Mouse (Mus musculus) layer of hippocampus, postnatal 25 days (tissue): ENCODE measurements around the gene Trappc3. TPM values are rescaled to one million over a fixed set of nuclear protein-coding genes. Genes with fewer than 3 reads are reported as not detected.

ENCODE experiments used
- DNase-seq, 2 experiments: peaks; one replicate each; pipeline ENCODE4 v3.0.0; 2022; ENCODE audit warnings: mixed read lengths in 2 of 2, low spot score in 1 of 2; ENCODE audit errors: extremely low spot score in 1 of 2
- total RNA-seq, 2 experiments: library from RNA; stranded (reverse); gene quantifications; 2 replicates each; pipeline ENCODE4 v1.2.3; 2021

Trappc3 gene
- total RNA-seq, 2 experiments from 2014 or later: 84.7 to 84.9 TPM

DNA sequence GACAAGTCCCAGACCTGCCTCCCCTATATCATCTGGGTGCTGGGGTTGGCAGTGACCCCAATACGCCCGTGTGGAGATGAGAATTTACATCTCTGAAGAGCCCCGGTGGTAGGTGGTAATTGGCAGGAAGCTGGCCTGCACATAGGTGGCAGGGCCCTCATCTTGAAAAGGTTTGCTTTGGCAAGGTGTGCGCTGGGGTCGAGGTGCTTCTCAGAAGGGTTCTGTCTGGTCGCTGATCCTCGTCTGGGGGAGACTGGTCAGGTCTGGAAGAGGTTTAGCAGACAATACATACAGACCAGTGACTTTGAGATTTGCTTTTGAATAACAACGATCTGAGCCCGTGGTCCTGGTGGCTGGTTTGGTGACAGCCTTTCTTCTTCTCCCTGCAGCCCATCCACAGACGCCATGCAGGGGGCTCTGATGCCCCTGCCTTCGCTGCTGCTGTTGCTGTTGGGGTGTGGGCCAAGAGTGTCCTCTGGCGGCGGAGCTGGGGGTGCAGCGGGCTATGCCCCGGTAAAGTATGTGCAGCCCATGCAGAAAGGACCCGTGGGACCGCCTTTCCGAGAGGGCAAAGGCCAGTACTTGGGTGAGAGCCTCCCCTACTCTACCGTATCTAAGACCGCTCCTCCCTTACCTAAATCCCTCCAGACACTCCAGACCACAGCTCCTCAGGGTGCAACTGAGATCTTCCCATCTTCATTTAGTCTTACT lies 47.2 kb downstream of the Trappc3 start:
- DNase-seq: peak in 1 of 2 experiments; percentile 39

DNA sequence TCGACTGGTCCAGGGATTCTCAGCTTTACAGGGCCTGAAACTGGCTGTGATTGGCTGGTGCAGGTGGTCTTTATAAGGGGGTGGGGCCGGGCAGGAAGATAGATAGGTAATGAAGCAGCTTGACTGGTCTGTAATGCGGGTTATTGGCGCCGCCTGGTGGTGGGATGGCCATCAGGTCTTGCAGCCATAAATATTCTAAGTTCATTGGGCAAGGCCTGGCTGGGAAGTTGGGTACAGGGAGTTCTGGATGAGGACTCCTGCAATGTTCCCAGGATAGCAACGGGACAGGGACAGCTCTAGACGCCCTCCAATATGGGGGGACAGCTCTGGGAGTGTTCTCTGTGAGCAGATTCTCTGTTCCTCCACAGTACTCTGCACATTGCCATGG lies 47.8 kb downstream of the Trappc3 start:
- peak; percentile 90 to 98 for DNase-seq

DNA sequence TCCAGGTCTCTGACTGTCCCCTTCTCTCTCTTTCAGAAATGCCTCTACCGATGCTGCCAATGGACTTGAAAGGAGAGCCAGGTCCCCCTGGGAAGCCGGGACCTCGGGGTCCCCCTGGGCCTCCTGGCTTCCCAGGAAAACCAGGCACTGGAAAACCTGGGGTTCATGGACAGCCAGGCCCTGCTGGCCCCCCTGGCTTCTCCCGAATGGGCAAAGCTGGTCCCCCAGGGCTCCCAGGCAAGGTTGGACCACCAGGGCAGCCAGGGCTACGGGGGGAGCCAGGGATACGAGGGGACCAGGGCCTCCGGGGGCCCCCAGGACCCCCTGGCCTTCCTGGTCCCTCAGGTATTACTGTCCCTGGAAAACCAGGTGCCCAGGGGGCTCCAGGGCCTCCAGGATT lies 48.2 kb downstream of the Trappc3 start:
- no peak for DNase-seq

DNA sequence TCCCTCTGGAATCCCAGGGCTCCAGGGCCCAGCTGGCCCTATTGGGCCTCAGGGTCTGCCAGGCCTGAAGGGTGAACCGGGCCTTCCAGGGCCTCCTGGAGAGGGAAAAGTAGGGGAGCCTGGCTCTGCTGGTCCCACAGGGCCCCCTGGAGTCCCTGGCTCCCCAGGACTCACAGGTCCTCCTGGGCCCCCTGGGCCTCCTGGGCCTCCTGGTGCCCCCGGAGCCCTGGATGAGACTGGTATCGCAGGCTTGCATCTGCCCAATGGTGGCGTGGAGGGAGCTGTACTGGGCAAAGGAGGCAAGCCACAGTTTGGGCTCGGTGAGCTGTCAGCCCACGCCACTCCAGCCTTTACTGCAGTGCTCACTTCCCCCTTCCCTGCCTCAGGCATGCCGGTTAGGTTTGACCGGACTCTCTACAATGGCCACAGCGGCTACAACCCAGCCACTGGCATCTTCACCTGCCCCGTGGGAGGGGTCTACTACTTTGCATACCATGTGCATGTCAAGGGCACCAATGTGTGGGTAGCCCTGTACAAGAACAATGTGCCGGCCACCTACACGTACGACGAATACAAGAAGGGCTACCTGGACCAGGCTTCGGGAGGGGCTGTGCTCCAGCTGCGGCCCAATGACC lies 49.6 kb downstream of the Trappc3 start:
- no peak for DNase-seq

DNA sequence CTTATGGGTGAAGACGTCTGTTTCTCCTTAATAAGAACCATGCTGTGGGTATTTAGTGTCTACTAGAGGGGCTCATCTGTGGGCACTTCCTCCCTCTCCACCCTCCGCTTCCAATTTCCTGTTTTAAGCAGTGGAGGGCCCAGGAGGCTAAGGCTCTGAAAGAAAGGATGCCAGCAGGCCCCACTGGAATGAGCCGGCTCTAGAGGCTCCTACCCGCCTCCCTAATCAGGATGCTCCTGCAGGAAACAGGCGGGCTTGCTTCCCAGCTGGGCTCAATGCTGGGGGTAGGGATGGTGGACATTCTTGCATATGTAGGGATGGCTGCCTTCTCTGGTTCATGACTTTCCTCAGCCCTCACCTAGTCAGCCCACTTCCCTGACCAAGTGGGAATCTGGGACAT lies 51.1 kb downstream of the Trappc3 start:
- no peak for DNase-seq

DNA sequence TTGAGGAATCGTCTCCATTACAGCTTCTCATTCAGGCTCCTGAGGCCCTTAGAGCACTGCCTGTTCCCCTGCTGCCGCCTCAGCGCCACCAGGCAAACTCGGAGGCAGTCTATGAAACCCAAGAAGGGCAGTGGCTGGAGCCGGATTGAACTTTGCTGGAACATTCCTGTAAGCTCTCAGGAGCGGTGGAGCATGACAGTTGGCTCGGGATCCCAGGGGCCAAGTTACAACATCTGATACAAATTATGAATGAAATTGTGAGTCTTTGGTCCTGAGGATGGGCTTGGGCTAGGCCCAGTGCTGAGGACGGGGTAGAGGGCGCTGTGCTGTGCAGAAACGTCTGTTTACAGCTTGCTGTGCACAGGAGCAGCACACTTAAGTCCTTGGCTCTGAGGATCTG lies 52.3 kb downstream of the Trappc3 start:
- no peak for DNase-seq

DNA sequence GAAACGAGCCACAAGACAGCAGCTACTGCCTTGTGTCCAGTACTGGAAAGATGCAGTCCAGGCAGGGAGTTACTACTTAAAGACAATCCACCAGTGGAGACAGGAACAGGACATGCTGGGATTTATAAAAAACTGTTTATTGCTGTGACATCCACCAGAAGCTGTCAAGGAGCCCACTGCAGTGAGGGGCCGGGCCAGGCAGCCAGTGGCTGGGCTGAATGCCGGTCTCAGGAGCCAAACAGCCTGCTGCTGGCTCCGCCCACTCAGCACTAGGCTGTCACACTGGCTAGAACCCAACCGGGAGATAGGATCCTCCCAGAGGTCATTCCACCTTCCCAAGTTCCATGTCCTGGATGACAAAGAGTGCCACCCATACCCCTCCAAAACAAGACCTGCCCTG lies 53.8 kb downstream of the Trappc3 start:
- DNase-seq: no peak

DNA sequence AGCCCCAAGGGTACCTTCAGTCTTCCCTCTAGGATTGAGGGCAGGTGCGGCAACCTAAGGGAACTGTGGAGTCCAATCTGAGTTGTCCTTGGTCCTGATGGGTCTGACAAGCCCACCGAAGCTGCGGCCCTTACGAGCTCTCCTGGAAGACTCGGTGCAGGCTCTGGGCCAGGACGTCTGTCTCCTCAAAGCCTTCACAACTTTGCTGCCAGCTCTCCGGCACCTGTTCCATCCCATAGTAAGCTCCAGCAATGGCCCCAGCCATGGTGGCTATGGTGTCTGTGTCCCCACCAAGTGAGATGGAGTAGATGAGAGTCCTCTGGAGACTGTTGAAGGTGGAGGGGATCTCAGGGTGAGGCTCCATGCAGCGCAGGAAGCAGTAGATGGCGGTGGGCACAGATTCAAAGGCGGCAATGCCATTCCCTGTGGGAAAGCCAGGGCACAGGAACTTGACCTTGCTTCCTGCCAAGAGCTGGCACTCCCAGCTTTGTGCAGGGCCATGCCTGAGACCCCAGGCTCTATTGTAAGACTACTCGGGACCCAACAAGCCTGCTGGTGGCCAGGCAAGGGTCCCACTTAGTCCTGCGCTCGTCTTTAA lies 54.4 kb downstream of the Trappc3 start:
- DNase-seq: no peak

DNA sequence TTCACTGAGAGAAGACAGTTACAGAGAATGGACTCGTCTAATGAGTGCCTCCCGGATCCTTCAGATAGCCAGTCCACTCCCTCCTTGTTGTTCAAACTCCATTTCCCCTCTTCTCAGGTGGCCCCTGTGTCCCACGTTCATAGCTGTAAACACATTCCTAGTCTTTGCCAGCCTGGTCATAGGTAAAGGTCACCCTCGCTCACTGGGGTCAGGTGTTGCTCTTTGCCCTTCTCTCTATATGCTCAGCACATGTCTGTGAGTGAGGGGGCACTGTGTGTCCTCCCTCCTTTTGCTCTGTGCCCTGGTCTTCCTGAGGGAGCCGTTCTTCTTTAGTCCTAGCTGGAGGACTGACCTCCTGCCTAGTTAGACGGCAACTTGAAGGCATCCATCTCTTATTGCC lies 57.7 kb downstream of the Trappc3 start:
- DNase-seq: no peak

DNA sequence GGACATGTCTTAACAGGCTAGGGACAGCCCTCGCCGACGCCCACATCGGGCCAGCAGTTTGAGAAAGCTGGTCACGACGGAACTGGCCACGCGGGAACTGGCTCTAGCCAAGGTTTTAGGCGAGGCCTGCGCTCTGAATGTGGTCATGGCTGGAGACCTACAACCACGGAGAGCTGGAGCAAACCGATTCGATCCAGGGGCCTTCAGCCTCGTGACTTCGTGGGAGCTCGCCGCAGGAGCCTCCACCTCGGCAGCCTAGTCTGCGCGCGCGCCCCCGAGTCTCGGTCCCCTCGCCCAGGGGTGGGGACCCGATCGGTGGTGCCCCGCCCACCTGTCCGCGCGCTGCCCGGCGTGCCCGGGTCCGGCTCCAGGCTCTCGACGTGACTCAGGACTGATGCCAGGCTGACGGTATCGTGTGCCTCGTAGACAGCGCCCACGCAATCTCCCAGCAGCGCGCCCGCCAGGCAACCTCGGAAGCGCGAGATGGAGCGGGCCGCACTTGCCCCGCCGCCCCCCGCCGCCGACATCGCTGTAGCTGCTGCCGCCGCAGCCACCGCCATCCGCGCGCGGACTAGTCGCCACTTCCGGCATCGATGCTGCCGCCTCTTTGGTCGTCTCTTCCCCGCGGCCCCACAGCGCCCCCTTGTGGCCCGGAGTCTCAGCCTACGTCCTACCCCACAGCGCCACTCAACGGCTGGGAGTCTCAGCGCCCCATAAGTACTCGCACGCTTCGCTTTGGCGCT lies 59.2 kb downstream of the Trappc3 start, which contains the start of gene Adprhl2:
Adprhl2 (minus strand) TSS at position 593 of the 743 bp plus-strand sequence.
- peak; percentile 100 for DNase-seq

DNA sequence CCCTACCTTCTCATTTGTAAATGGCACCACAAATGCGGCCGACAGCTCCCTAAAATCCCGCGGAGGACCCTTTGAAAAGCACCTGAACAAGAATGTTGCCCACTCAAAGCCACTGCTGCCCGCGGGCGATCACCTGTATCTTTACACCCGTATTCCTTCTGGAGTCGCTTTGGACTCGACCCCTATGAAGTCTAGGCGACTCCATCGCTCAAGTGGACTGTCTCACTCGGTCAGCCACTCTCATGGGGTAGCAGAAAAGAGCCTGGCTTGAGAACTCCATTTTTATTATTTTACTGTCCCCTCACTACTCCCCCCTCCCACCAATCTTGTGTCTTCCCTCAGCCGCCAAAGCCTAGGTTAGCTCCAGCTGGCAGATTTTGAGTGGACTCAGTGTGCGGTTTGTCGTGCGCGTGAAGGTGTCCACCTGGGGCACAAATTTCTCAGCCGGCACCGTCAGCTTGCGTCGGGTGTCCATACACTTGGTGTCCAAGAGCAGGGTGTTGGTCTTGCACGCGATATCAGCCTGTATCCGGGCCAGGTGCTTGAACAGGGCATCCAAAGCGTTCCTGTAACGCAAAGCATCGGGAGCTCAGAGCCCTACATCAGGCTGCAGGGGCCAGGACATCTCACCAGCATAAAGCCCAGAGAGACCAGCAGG lies 59.9 kb downstream of the Trappc3 start:
- no peak for DNase-seq

DNA sequence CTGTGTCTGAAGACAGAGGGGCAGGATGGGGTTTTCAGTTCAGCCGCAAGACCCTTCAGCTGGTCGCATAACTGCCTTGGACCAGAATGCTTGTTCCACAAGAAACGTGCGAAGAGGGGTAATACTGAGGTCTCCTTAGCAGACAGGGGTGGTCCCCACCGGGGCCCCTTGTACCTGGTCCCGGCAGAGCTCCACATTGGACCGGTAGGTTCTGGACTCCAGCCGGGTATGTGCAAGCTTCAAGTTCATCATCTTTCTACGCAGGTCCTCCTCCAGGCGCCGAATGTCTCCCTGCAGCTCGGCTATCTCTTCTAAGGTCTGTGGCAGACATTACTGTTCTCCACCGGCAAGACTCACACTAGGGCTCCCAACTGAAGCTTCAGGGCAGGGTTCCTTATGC lies 60.5 kb downstream of the Trappc3 start:
- DNase-seq: no peak

DNA sequence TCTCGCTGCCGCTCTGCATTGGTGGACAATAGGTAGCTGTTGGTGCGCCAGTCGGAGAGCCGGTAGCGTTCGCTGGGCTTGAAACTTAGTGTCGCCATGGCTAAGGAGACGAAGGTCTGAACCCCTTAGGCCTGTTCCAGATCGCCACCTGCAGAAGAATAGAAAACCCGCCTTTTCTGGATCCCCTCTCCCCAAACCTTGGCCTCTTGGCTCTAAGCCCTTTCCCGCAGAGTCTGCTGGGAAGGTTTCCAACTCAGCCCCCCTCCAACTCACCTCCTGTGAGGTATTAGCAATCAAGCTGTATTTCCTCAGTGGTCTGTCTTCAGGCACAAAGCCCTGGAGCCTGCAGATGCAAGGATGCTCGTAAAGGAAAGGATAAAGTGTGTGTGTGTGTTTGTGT lies 62.7 kb downstream of the Trappc3 start:
- DNase-seq: no peak

DNA sequence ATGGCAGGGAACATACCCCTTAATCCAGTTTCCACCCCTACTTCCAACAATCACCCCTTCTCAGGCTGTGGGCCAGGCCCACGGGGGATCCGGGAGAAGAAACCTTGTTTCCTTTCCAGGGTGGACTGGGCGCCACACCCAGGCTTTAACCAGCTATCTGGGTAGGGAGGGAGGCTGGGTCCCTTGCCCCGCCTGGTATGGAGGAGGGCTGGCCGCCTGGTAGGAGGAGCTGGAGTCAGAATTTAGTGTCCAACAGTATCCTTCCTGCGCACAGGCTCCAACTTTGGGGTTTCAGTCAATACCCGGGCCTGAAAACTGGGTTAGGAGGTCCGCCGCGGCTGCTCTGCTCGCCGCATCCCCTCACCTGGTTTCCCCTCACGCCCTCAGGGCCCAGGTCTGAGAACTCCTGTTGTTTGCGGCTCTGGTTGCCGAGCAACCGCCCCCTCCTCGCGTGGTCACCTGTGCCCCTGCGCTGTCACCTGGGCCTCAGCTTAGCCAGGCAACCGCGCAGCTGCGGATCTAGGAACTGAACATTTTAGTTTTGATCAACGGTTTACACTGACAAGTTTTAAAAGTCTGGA lies 63.2 kb downstream of the Trappc3 start, which contains the start of gene Tekt2:
Tekt2 (minus strand) TSS at position 408 of the 581 bp plus-strand sequence.
- no peak for DNase-seq

Other genes starting within 250 kb of the Trappc3 start
- gene Csf3r, start 237.8 kb upstream of the Trappc3 start, total RNA-seq: 1 to 10 TPM; 5.2 to 7.1 TPM
- gene Mrps15, start 215.4 kb upstream of the Trappc3 start, total RNA-seq: 10 to 100 TPM; 44.7 to 49.7 TPM
- gene Oscp1, start 203.8 kb upstream of the Trappc3 start, total RNA-seq: 10 to 100 TPM; 47.4 to 49.7 TPM
- 10 to 100 TPM; 14.7 to 17.6 TPM for gene Lsm10, start 165.7 kb upstream of the Trappc3 start, total RNA-seq
- 10 to 100 TPM; 23.7 to 26.1 TPM for gene Stk40, start 158.4 kb upstream of the Trappc3 start, total RNA-seq
- 1 to 10 TPM; 2.8 to 3.1 TPM for gene Eva1b, start 114.6 kb upstream of the Trappc3 start, total RNA-seq
- 1 to 10 TPM in 1 of 2 experiments, under 1 TPM in 1; 0.62 to 1.0 TPM for gene Sh3d21, start 98.8 kb upstream of the Trappc3 start, total RNA-seq
- 100 to 1,000 TPM; 133 to 154 TPM for gene Thrap3, start 59.6 kb upstream of the Trappc3 start, total RNA-seq
- 100 to 1,000 TPM; 242 to 265 TPM for gene Map7d1, start 6.0 kb upstream of the Trappc3 start, total RNA-seq
- gene Col8a2, start 24.5 kb downstream of the Trappc3 start, total RNA-seq: 1 to 10 TPM; 1.2 to 1.5 TPM
- 10 to 100 TPM; 29.1 to 31.3 TPM for gene Adprhl2, start 59.4 kb downstream of the Trappc3 start, total RNA-seq
- gene Tekt2, start 63.4 kb downstream of the Trappc3 start, total RNA-seq: 1 to 10 TPM in 1 of 2 experiments, under 1 TPM in 1; 0.94 to 2.0 TPM
- gene Ago3, start 167.2 kb downstream of the Trappc3 start, total RNA-seq: 10 to 100 TPM; 32.7 to 42.4 TPM
- 10 to 100 TPM; 58.5 to 76.4 TPM for gene Ago1, start 206.3 kb downstream of the Trappc3 start, total RNA-seq